Mouse (Mus musculus) inflammation-experienced regulatory T-cells, adult 6 months (primary cell): ENCODE measurements around the gene Nol9. TPM values are rescaled to one million over a fixed set of nuclear protein-coding genes. Genes with fewer than 3 reads are reported as not detected.

Source experiments
- ATAC-seq: one replicate; pipeline ENCODE4 v1.8.0; 2017
- polyA plus RNA-seq, 3 experiments: library from polyadenylated mRNA; unstranded; fragments of 100-300 nt; shearing (Covaris generic); gene quantifications; one replicate each; pipeline ENCODE4 v1.2.1; 2017

Gene Nol9
- 10 to 100 TPM in 2 of 3 experiments, 1 to 10 TPM in 1; 7.7 to 22.5 (median 10.2) TPM for polyA plus RNA-seq

DNA sequence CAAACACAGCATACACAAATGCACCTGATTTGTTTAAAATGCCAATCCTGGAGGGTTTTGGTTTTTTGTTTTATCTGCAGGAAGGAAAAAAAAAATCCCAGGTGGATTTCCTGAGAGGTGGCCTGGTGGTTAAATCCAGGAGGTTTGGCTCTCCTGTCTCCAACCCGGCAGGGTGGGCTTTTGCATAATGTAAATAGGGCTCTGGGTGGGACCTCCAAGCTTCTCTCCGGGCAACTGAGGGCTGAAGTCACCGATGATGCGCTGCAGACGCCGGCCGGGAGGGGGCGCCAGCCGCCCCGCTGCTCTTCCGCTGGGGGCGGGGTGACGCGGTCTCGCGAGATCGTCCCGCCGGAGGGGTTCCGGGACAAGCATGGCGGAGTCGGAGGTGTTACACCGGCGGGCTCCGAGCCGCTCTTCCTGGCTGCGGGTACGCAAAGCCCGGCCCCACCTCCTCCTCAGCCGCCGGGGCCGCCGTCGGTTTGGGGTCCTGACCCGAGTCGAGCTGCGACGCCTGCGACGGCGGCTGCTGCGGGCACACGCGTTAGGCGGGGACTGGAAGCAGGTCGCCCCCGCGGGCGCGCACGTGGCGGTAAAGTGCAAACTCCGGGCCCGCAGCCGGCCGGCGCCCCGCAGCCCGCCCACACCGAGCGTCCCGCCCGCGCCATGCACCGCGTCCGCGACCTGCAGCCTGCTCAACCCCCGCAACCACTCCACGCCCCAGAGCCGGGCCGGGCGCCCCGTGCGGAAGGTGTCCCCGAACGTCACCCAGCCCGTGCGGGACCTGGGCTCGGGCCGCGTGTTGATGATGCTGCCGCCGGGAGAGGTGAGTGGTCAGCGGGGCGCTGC is at the start of gene Nol9:
Gene Nol9, plus strand, starts transcription at position 337 of the 846 bp plus-strand sequence.
- ATAC-seq, result peak; percentile 90

DNA sequence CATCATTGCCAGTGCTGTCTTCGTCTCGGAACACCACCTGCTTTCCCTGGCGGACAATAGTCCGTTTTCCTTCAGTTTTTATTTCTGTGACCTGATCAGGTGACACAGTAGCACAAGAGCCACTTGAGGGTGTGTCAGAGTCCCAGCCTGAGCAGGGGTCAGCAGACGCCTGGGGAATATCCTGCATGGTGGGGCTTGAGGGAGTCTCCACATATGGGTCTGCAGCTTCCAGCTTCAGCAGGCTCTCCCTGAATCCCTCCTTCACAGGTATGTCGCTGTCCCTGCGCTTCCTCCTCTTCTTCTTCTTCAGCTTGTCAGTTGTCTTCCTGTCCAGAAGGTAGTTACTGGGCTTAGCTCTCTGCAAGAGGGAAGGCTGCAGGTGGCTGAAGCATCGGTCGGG is 47.0 kb upstream of the Nol9 start:
- no peak for ATAC-seq

GRCm38 (mm10) chr4:151993035-151993434 is 46.1 kb upstream of the Nol9 start:
- ATAC-seq, result no peak

DNA sequence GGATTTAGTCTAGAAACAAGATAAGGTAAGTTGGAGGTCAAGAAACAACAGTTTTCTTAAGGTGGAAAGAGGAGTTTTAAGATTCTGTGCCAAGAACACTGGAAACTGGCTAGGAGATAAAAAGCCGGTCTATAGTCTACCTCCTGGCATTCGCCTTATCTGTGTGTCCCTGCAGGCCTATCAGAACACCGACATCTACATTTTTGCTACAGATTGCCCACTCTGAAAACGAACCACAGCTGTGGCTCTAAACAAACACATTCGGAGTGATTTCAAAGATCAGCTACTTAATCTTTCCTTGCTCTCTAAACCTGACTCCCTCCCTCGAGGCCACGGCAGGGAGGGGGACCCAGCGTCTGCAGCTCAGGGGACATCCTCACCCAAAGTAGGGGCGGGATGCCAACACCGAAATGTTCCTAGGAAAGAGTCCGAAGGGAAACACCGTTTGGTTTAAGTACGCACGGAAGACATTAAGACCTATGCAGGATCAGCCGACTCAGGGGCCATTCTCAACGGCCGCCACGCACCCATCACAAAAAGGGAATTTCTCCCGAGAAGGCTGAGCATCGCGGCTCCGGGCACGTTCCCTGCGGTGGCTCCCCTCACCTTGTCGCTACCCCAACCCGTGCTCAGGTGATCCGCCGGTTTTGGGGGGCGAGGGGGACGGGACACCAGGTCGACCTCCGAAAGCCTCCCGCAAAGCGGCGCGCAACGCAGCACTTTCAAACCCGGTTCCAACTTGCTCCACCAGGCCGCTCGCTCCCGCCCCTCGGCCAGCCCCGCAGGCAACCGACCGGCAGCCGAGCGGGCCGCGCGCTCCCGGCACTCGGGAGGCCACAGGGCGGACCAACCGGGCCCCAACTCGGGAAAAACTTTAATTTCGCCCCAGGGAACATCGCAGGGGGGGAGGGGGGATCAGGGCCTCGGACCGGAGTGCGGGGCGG is 44.6 kb upstream of the Nol9 start:
- ATAC-seq, result no peak

- no peak for ATAC-seq
Observed at GRCm38 (mm10) chr4:151995371-151996172, 43.5 kb upstream of the Nol9 start.

DNA sequence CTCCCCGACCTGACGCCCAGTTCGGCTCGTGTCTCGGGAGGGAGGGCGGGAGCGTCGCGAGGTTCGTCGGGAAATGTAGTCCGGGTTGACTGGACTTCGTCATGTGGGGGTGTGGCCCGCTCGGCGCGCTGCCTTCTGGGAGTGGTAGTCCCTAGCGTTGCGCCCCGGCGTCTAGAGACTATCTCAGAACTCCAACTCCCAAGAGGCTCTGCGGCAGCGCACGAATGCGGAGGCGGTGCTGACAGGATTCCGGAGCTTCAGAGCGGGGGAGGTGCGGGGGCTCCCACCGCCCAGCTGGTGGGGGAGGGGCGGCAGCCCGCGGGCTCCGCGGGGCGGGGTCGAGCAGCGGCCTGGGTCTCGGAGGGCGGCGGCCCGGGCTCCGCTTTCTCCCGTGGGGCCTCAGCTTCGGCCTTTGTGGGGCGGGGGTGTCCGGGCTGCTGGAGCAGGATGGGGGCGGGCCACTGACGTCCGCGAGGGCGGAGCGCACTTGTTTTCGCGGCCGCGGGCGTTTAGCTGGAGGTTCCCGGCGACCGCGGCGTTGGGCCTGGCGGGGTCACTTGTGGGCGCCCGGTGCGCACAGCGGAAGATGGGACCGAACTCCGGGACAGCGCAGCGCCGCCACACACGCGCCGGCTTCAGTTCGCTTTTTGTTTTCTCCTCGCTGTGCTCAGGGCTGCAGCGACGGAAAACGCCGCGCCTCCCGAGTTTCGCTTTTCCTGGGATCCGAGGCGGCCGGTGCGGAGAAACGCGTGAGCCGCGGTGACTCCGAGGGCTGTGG is 42.8 kb upstream of the Nol9 start, which contains the start of gene Phf13:
Gene Phf13, minus strand, starts transcription at position 86 of the 778 bp plus-strand sequence.
- ATAC-seq, result peak; percentile 92

DNA sequence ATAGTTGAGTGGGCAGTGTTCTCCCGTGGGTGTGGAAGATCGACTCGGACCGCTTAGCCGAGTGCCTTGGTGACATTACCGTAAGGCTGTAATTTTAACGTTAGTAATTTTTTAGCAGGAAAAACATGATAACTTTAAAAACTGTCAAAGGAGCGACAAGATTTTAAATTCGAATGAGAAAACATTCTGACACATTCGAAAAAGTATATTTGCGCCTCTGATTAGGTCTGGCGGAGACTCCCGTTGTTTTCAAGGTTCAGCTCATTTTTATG is 42.2 kb upstream of the Nol9 start:
- no peak for ATAC-seq

GRCm38 (mm10) chr4:151997701-151998100 is 41.4 kb upstream of the Nol9 start:
- no peak for ATAC-seq

DNA sequence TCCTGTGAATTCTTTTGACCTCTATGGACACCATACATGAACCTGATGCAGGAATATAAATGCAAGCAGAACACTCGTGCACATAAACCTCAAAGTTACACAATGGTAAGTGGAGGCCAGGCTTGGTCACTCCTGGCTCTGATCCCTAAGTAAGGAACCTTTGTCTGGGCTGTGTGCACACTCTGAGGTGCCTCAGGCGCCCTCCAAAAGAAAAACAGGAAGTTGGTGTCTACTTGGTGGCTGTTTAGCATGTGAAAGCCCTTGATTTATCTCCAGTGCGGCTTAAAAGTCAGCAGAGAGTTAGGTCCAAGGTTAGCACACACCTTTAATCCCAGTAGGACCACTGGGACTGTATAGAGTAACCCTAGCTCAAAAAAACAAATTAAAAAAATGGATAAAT is 39.6 kb upstream of the Nol9 start:
- ATAC-seq, result no peak

- no peak for ATAC-seq
Observed at GRCm38 (mm10) chr4:152000906-152001305, 38.2 kb upstream of the Nol9 start.

GRCm38 (mm10) chr4:152001335-152001734 is 37.8 kb upstream of the Nol9 start:
- ATAC-seq, result no peak

GRCm38 (mm10) chr4:152002063-152002462 is 37.1 kb upstream of the Nol9 start:
- ATAC-seq, result no peak

DNA sequence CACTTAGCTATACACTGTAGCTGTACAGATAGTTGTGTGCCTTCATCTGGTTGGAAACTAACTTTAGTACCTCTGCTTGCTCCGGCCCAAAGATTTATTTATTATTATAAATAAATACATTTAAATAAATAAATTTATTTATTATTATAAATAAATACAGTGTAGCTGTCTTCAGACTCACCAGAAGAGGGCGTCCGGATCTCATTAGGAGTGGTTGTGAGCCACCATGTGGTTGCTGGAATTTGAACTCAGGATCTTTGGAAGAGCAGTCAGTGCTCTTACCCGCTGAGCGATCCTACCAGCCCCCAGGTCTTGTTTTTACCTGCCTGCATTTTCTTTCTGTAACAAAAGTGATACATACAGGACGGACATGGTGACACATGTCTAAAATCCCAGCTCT is 33.0 kb upstream of the Nol9 start:
- ATAC-seq, result no peak

- no peak for ATAC-seq
Observed at GRCm38 (mm10) chr4:152006812-152007211, 32.3 kb upstream of the Nol9 start.

GRCm38 (mm10) chr4:152007481-152008147 is 31.5 kb upstream of the Nol9 start:
- no peak for ATAC-seq

DNA sequence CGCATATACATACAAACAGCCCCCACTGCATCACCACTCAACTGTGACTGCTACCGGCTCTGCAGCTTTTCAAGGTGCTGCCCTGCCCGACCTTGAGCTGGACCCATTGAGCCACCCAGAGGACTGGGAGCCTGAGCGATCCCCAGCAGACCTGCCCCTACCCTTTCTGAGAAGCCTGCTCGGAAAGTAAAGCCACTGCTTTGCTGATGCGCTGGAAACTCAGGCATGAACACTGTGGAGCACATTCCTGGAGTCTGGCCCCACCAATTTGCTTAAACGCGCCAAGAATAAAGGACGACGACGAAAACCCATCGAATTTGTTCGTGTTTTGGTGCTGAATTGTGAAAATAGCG is 31.0 kb upstream of the Nol9 start:
- no peak for ATAC-seq

- ATAC-seq, result peak; percentile 91
Observed at GRCm38 (mm10) chr4:152008622-152009075, 30.5 kb upstream of the Nol9 start, which contains the start of gene Klhl21. TSS of gene Klhl21 (plus strand) at chr4:152008803.

GRCm38 (mm10) chr4:152009076-152010051 is 29.8 kb upstream of the Nol9 start:
- peak; percentile 58 for ATAC-seq

DNA sequence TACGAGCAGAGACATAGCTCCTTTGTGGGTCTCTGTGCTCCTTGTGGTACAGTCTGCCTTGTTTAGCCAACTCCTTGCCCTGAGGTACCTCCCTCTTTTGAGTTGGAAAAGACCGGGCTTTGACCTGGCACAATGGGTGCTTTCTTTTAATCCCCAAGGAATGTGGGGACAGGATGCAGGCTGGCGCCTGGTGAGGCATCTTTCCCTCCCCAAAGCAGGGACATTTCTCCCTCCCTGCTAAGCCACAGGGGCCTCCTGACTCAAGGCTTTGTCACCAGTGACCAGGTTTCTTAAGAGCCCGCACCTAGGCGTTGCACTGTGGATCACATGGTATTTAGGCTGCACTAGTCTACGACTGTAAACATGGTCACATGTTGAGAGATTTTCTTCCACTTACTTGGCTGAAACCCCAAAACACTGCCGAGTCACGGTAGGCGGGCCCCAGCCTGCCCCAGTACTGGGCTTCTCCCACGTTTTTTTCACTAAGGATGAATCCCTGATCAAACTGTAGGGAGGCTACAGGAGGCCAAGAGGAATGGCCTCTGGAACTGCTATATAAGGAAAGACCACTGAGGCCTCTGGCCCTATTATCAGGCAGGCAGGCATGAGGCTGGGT is 28.9 kb upstream of the Nol9 start:
- no peak for ATAC-seq
